Mouse (Mus musculus): ENCODE results near the gene Tbc1d21.
A peak's percentile ranks its signal among the peaks of the same experiment; 100 is the strongest.

Tbc1d21 gene

GRCm38 (mm10) chr9:58341795-58342194, 28.5 kb downstream of the Tbc1d21 start:
- ATAC-seq (ENCODE audit: low TSS enrichment), result no peak

- ATAC-seq (ENCODE audit: low TSS enrichment), result no peak
Measured at GRCm38 (mm10) chr9:58336650-58337281, 33.5 kb downstream of the Tbc1d21 start.

- no peak for ATAC-seq (ENCODE audit: low TSS enrichment)
Measured at GRCm38 (mm10) chr9:58331276-58331675, 39.0 kb downstream of the Tbc1d21 start.

- ATAC-seq (ENCODE audit: low TSS enrichment), result peak; percentile 98
Measured at GRCm38 (mm10) chr9:58330293-58330692, 40.0 kb downstream of the Tbc1d21 start.

GRCm38 (mm10) chr9:58327382-58327781, 42.9 kb downstream of the Tbc1d21 start:
- ATAC-seq (ENCODE audit: low TSS enrichment), result no peak

- peak; percentile 17; the same call in 1 of the 2 replicates for ATAC-seq (ENCODE audit: low TSS enrichment)
Measured at GRCm38 (mm10) chr9:58326477-58327180, 43.6 kb downstream of the Tbc1d21 start.

- ATAC-seq (ENCODE audit: low TSS enrichment), result no peak
Measured at GRCm38 (mm10) chr9:58321681-58322080, 48.6 kb downstream of the Tbc1d21 start.

- ATAC-seq (ENCODE audit: low TSS enrichment), result no peak
Measured at GRCm38 (mm10) chr9:58318317-58318716, 51.9 kb downstream of the Tbc1d21 start.

GRCm38 (mm10) chr9:58317381-58317780, 52.9 kb downstream of the Tbc1d21 start:
- ATAC-seq (ENCODE audit: low TSS enrichment), result no peak

- no peak for ATAC-seq (ENCODE audit: low TSS enrichment)
Measured at GRCm38 (mm10) chr9:58316784-58317183, 53.5 kb downstream of the Tbc1d21 start.

- ATAC-seq (ENCODE audit: low TSS enrichment), result no peak
Measured at GRCm38 (mm10) chr9:58315850-58316249, 54.4 kb downstream of the Tbc1d21 start.

GRCm38 (mm10) chr9:58314682-58315360, 55.4 kb downstream of the Tbc1d21 start:
- ATAC-seq (ENCODE audit: low TSS enrichment), result 0 out of 2 replicates have a peak, but pooled peaks have one; percentile 23

GRCm38 (mm10) chr9:58312944-58313359, 57.3 kb downstream of the Tbc1d21 start, which contains the start of gene Loxl1:
Loxl1 (minus strand) TSS chr9:58313186.
- 0 out of 2 replicates have a peak, but pooled peaks have one; percentile 39 for ATAC-seq (ENCODE audit: low TSS enrichment)

GRCm38 (mm10) chr9:58312196-58312943, 57.9 kb downstream of the Tbc1d21 start:
- ATAC-seq (ENCODE audit: low TSS enrichment), result no peak

- no peak for ATAC-seq (ENCODE audit: low TSS enrichment)
Measured at GRCm38 (mm10) chr9:58311191-58311910, 58.9 kb downstream of the Tbc1d21 start.

GRCm38 (mm10) chr9:58310043-58310660, 60.1 kb downstream of the Tbc1d21 start:
- ATAC-seq (ENCODE audit: low TSS enrichment), result no peak
